Mouse (Mus musculus): ENCODE measurements around the gene Atn1. TPM values are rescaled to one million over a fixed set of nuclear protein-coding genes. Genes with fewer than 3 reads are reported as not detected.
"Not testable (repeated sequence)": the region's sequence is repeated elsewhere in the genome, so short reads cannot be mapped to it uniquely, and the experiment has no call there.

The Atn1 gene
- 20.3 and 20.6 TPM in 2 replicates for polyA plus RNA-seq (2016; fragmentation: Nextera tagmentation; extraction: Ambion mirVana)

DNA sequence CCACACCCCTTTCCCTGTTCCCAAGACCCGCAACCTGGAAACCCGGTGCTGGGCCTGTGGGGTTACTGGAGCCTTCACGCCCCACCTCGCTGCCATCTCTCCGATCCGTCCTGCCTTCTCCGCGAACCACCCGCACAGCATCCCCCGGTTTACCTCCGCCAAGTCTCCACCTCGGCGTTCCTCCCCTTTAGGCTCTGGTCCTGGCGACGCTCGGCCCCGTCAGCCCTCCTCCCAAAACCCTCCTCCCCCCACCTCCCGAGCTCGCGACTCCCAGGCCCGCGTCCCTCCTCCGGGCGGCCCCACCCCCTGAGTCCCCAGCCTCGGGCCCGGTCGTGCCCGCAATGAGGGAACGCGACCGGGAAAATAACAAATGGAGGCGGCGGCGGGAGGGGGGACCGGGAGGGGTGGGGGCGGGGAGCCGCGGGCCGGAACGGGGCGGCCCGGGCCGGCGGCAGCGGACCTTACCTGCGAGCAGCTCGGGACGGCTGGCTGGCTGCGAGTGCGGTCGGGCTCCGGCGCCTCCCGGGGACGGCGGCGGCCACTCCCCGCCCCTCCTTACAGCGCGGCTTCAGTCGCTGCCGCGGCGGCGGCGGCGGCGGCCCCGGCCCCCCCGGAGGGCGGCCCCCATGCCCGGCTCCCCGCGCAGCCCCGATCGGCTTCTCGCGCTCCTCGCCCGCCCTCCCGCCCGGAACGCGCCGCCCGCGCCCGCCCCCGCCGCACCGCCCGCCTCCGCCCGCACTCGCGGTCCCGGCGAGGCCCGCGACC, at the start of gene Atn1, which contains the start of gene Gm45234:
Gene Atn1, minus strand, starts transcription at position 694 of the 765 bp plus-strand sequence.
Gene Gm45234, minus strand, starts transcription at position 191 of the 765 bp plus-strand sequence.
- H3K9ac ChIP-seq: peak within 1 kb of the TSS; percentile 98
- 2% methylated on average over 53 of the region's 100 CpGs for WGBS
- H3K4me1 ChIP-seq: peaks cover 42% of the 10 kb centered on the region
- 0 out of 2 replicates have a peak, but pooled peaks cover 3% of the 10 kb centered on the region for H3K36me3 ChIP-seq
- peak within 1 kb of the TSS; percentile 91 for H3K4me3 ChIP-seq
- H3K27me3 ChIP-seq: no peaks in the 10 kb centered on the region
- H3K27ac ChIP-seq: peak within 1 kb of the TSS; percentile 98
- peak; percentile 53 for ATAC-seq (ENCODE audit: low FRiP score)
- peak within 1 kb of the TSS; percentile 73 for H3K4me2 ChIP-seq (replicated peaks)
- no peaks in the 10 kb centered on the region for H3K9me3 ChIP-seq (replicated peaks)

DNA sequence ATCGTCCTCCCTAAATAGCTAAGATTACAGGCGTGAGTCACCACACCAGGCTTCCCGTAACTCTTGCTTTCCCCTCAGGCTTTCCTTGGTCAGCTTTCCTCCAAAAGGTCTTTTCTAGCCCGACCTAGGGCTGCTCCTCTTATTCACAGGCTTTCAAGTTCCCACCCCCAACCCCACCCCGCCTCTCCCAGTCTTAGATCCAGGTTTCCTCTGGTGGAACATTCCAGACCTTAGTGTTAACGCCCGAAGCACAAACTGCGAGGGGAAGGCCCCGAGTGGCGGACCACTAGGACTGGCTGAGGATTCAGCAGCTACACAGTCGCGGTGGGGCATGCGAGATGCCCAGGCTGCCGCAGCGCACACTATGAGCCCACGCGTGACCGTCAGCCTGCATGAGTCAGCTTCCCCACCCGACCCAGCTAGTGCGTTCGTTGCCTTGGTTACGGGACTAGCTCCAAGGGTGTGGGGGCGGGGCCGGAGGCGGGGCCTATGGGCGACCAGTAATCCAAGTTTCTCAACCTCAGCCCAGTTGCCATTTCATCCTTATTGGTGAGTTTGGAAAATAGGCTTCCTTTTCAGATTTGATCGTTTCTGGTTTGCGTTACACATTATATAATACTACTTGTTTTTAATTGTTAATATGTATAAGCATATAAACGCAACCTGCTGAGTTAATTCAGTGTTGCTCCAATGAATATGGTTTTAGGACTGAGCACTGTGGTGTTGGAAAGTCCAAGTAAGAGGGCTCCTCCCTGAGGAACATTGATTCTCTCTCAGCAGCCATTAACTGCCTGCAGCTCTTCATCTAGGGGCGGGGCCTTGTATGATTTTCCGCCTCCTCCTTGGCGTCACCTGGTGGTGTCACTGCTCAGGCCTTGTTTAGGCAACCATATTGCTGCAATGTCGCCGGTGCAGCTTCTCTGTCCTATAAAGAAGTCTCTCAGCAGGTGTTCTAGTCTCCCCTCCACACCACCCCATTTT, 49.3 kb upstream of the Atn1 start:
- H3K4me2 ChIP-seq (replicated peaks): peak overlapping the region; percentile 73
- ATAC-seq (ENCODE audit: low FRiP score): peak; percentile 74
- peak overlapping the region; percentile 54 for H3K9ac ChIP-seq
- no peaks in the 10 kb centered on the region for H3K9me3 ChIP-seq (replicated peaks)
- peak overlapping the region; percentile 37 for H3K4me3 ChIP-seq
- H3K36me3 ChIP-seq: no peaks in the 10 kb centered on the region
- H3K27ac ChIP-seq: peak overlapping the region; percentile 79
- WGBS: 1% methylated on average over 34 of the region's 34 CpGs
- H3K27me3 ChIP-seq: no peaks in the 10 kb centered on the region
- peaks cover 35% of the 10 kb centered on the region for H3K4me1 ChIP-seq

DNA sequence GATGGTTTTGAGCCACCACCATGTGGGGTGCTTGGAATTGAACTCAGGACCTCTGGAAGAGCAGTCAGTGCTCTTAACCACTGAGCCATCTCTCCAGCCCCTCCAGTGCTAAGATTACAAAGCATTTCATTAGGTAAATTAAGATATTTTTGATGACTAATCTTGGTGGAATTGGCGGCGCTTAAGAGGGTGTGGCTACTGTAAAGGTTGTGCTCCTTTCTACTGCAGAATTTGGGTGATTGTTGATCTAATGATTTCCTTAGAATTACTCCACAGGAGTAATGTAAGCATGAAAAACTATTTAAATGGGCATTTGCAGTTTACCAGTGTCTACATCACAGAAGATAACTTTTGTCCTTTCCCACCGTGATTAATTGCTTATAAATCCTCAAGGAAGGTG, 48.0 kb upstream of the Atn1 start:
- Histone ChIP-seq H3K4me3 (no peak overlapping the region), H3K4me2 (replicated peaks) (no peak overlapping the region), H3K9me3 (replicated peaks) (no peaks in the 10 kb centered on the region), H3K36me3 (no peaks in the 10 kb centered on the region), H3K4me1 (peaks cover 25% of the 10 kb centered on the region), H3K9ac (no peak overlapping the region), H3K27me3 (no peaks in the 10 kb centered on the region), H3K27ac (no peak overlapping the region)
- WGBS: 91% methylated on average over 3 of the region's 3 CpGs
- ATAC-seq (ENCODE audit: low FRiP score): no peak

DNA sequence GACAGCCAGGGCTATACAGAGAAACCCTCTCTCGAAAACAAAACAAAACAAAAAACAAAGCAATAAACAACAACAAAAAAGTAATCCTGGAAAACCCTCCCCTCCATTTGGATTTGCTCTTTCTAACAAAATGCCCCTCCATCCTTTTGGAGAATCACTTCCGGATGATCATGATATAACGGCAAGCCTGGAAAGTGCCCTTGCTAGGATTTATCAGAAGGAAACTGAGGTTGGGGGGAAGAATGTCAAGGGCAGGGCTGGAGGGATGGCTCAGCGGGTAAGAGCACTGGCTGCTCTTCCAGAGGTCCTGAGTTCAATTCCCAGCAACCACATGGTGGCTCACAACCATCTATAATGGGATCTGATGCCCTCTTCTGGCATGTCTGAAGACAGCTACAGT, 47.4 kb upstream of the Atn1 start:
- not testable (repeated sequence) for H3K4me2 ChIP-seq (replicated peaks); ATAC-seq (ENCODE audit: low FRiP score); H3K9ac ChIP-seq; H3K9me3 ChIP-seq (replicated peaks); H3K27ac ChIP-seq; H3K4me3 ChIP-seq; H3K36me3 ChIP-seq; H3K27me3 ChIP-seq
- 94% methylated on average over 4 of the region's 4 CpGs for WGBS
- H3K4me1 ChIP-seq: peaks cover 19% of the 10 kb centered on the region

DNA sequence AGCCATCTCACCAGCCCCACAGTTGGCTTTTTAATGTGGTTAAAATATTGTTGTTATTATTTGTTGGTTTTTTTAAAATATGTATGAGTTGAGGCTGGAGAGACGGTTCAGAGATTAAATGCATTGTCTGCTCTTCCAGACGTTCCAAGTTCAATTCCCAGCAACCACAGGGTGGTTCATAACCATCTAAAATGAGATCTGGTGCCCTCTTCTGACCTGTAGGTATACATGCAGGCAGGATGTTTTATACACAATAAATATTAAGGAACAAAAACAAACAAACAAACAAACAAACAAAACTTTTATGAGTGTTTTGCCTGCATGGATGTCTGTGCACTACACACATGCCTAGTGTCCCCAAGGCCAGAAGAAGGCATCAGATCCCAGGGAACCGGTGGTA, 46.7 kb upstream of the Atn1 start:
- no peak for ATAC-seq (ENCODE audit: low FRiP score)
- no peaks in the 10 kb centered on the region for H3K27me3 ChIP-seq
- WGBS: 82% methylated on average over 3 of the region's 3 CpGs
- H3K9me3 ChIP-seq (replicated peaks): no peaks in the 10 kb centered on the region
- H3K36me3 ChIP-seq: no peaks in the 10 kb centered on the region
- no peak overlapping the region for H3K4me3 ChIP-seq
- H3K4me1 ChIP-seq: peaks cover 14% of the 10 kb centered on the region
- no peak overlapping the region for H3K27ac ChIP-seq
- H3K9ac ChIP-seq: no peak overlapping the region
- H3K4me2 ChIP-seq (replicated peaks): no peak overlapping the region

DNA sequence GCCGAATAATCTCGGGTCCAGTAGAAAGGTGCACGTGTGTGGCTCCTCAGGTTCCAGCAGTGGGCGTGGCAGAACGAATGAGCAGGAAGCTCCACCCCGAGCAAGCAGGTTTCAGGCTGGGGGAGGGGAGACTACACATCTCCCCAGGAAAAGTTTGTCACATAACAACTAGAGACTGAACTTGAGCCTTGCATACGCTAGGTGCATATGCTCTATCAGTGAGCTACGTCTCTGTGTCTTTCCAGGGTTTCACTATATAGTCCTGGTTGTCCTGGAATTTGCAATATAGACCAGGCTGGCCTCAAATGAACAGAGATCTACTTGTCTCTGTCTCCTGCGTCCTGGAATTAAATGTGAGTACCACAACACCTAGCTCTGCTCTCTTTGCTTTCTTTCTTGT, 46.1 kb upstream of the Atn1 start:
- H3K4me2 ChIP-seq (replicated peaks); H3K4me3 ChIP-seq; H3K9me3 ChIP-seq (replicated peaks); H3K9ac ChIP-seq; ATAC-seq (ENCODE audit: low FRiP score); H3K27me3 ChIP-seq; H3K27ac ChIP-seq; H3K36me3 ChIP-seq: not testable (repeated sequence)
- peaks cover 13% of the 10 kb centered on the region for H3K4me1 ChIP-seq
- WGBS: 20% methylated on average over 6 of the region's 9 CpGs

DNA sequence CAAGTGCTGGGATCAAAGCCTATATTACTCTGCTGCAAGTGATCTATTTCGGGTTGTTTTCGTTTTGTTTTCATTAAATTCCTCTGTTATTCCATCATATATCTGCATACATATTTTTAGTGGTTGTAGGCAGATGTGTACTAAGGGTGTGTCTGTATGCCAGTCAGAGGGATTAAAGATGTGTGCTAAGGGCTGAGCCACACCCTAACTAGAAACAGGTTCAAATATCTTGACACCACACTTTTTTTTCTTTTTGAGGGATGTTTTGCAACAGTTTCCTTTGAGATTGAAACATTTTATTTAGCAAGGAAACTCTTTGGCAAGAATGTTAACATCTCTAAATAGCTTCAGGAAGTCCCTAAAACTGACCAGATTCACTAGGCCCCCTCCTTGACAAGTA, 39.9 kb upstream of the Atn1 start:
- WGBS: 89% methylated on average over 2 of the region's 2 CpGs
- no peak for ATAC-seq (ENCODE audit: low FRiP score)
- Histone ChIP-seq H3K4me2 (replicated peaks) (no peak overlapping the region), H3K36me3 (no peaks in the 10 kb centered on the region), H3K27me3 (no peaks in the 10 kb centered on the region), H3K4me1 (no peaks in the 10 kb centered on the region), H3K9ac (no peak overlapping the region), H3K9me3 (replicated peaks) (no peaks in the 10 kb centered on the region), H3K4me3 (no peak overlapping the region), H3K27ac (no peak overlapping the region)

DNA sequence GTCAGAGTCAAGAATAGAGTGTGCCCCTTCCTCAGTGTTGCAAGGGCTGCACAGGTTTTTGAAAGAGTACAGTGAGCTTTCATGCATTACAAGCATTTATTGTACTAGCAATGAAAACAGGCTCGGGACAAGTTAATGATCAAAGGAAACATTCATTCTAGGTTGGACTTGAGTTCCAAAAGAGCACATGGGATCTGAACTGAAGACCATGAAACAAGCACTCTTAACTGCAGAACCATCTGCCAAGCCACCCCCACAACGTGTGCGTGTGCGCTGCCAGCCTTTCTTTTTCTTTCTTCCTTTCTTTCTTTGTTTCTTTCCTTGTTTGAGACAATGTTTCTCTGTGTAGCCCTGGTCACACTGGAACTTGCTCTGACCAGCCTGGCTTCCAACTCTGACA, 39.5 kb upstream of the Atn1 start:
- H3K9me3 ChIP-seq (replicated peaks): no peaks in the 10 kb centered on the region
- H3K27me3 ChIP-seq: no peaks in the 10 kb centered on the region
- no peak overlapping the region for H3K4me2 ChIP-seq (replicated peaks)
- no peak overlapping the region for H3K9ac ChIP-seq
- H3K4me3 ChIP-seq: no peak overlapping the region
- no peaks in the 10 kb centered on the region for H3K4me1 ChIP-seq
- no peaks in the 10 kb centered on the region for H3K36me3 ChIP-seq
- ATAC-seq (ENCODE audit: low FRiP score): no peak
- no peak overlapping the region for H3K27ac ChIP-seq
- 69% methylated on average over 4 of the region's 4 CpGs for WGBS

DNA sequence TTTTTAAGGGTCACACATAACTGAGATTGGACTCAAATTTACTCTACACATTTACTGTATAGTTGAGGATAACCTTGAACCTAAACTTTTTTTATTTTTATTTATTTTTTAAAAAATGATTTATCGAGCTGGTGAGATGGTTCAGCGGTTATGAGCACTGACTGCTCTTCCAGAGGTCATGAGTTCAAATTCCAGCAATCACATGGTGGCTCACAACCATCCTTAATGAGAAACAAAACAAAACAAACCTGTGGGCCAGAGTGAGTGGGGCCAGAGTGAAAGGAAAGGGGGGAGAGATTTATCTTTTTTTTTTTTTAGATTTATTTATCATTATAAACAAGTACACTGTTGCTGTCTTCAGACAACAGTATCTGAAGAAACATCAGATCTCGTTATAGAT, 35.6 kb upstream of the Atn1 start:
- no peaks in the 10 kb centered on the region for H3K9me3 ChIP-seq (replicated peaks)
- 86% methylated on average over 3 of the region's 3 CpGs for WGBS
- H3K36me3 ChIP-seq: no peaks in the 10 kb centered on the region
- no peaks in the 10 kb centered on the region for H3K27me3 ChIP-seq
- no peaks in the 10 kb centered on the region for H3K4me1 ChIP-seq
- no peak overlapping the region for H3K9ac ChIP-seq
- no peak overlapping the region for H3K4me2 ChIP-seq (replicated peaks)
- H3K27ac ChIP-seq: no peak overlapping the region
- ATAC-seq (ENCODE audit: low FRiP score): no peak
- no peak overlapping the region for H3K4me3 ChIP-seq

DNA sequence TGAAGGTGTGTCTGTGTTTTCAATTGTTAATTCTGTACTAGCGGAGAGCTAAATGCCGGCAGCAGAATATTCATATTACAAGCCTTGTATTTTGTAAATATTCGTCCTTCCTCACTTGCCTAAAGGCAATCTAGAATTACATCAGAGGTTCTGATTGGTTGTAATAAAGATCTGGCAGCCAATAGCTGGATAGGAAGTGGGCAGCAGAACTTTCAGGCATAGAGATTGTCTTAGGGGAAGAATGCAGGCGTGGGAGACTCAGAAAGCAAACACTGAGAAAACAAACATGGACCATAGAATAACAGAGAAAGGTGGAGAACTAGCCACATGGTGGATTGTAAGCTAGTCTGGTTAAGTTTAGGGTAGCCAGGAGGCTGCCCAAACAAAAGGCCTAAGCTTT, 33.8 kb upstream of the Atn1 start:
- Histone ChIP-seq H3K9ac (no peak overlapping the region), H3K27me3 (no peaks in the 10 kb centered on the region), H3K9me3 (replicated peaks) (no peaks in the 10 kb centered on the region), H3K4me2 (replicated peaks) (no peak overlapping the region), H3K36me3 (no peaks in the 10 kb centered on the region), H3K27ac (no peak overlapping the region), H3K4me3 (no peak overlapping the region), H3K4me1 (no peaks in the 10 kb centered on the region)
- WGBS: 68% methylated on average over 4 of the region's 4 CpGs
- no peak for ATAC-seq (ENCODE audit: low FRiP score)

DNA sequence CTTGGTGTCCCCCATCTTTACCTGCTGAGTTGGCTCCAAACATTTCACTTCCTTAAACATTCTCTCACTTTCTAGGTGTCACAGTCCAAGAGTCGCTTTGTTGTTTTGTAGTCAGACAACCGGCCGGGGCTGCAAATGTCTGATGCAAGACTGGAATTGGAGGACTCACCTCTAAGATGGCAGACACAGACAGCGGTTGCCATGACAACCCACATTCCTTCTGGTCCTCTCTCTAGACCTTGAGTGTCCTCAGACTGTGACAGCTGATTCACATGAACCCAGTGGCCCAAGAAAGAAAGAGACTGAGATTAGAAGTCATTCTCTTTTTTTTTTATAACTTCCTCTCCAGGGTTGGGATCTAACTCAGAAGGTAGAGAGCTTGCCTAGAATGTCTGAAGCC, 33.2 kb upstream of the Atn1 start:
- ATAC-seq (ENCODE audit: low FRiP score): no peak
- no peak overlapping the region for H3K9ac ChIP-seq
- WGBS: 85% methylated on average over 4 of the region's 4 CpGs

DNA sequence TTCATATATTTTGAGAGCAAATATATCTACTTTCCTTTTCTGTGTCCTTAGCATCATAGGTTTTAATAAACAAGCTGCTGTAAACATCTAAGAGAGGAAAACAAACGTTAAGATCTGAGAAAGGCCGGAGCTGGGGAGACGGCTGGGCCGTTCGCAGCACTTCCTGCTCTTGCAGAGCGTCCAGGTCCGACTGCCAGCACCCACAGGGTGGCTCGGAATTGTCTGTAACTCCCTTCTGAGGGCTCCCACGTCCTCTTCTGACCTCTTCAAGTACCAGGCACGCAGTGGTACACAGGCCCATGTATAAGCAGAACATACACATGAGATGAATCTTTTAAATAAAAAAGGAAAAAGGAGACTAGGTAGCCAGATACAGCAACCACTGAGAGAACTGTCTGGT, 31.4 kb upstream of the Atn1 start:
- Histone ChIP-seq H3K4me2 (replicated peaks) (no peak overlapping the region), H3K27ac (no peak overlapping the region), H3K36me3 (no peaks in the 10 kb centered on the region), H3K27me3 (no peaks in the 10 kb centered on the region), H3K4me3 (no peak overlapping the region), H3K4me1 (peaks cover under 1% of the 10 kb centered on the region; the same call in 1 of the 2 replicates), H3K9me3 (replicated peaks) (no peaks in the 10 kb centered on the region), H3K9ac (no peak overlapping the region)
- ATAC-seq (ENCODE audit: low FRiP score): no peak
- 78% methylated on average over 10 of the region's 10 CpGs for WGBS

More for the DNA sequence above, 33.2 kb upstream of the Atn1 start:
- Histone ChIP-seq H3K27me3 (no peaks in the 10 kb centered on the region), H3K36me3 (no peaks in the 10 kb centered on the region), H3K4me2 (replicated peaks) (no peak overlapping the region), H3K27ac (no peak overlapping the region), H3K4me1 (no peaks in the 10 kb centered on the region), H3K9me3 (replicated peaks) (no peaks in the 10 kb centered on the region), H3K4me3 (no peak overlapping the region)
